Mouse (Mus musculus) gastrocnemius, adult 2 months (tissue): ENCODE results near the gene Rfx8. TPM values are rescaled to one million over a fixed set of nuclear protein-coding genes. Genes with fewer than 3 reads are reported as not detected.

ENCODE experiments used
- DNase-seq: peaks from one replicate; pipeline ENCODE4 v3.0.0; 2022
- H3K27ac ChIP-seq: fragments of 200-600 bp; 2 replicates; pipeline ENCODE4 v1.8.1; 2022; ENCODE audit warnings: mild to moderate bottlenecking
- H3K4me3 ChIP-seq: fragments of 200-600 bp; 2 replicates; pipeline ENCODE4 v1.8.1; 2022; ENCODE audit warnings: mild to moderate bottlenecking, moderate library complexity
- CTCF ChIP-seq: fragments of 200-600 bp; IDR thresholded peaks from 2 replicates; pipeline ENCODE4 v1.8.1; 2022; ENCODE audit warnings: antibody characterized with exemption, mild to moderate bottlenecking, moderate library complexity
- intact Hi-C: fragments of 180-260 bp; cut with DNase I; formaldehyde crosslinking; loops from one replicate; pipeline ENCODE4 v1.15.1; 2025
- total RNA-seq, 2 experiments: library from RNA; stranded (reverse); gene quantifications; 2 replicates each; pipeline ENCODE4 v1.2.3; 2021

The Rfx8 gene
- total RNA-seq, 2 experiments from 2014 or later: not detected

DNA sequence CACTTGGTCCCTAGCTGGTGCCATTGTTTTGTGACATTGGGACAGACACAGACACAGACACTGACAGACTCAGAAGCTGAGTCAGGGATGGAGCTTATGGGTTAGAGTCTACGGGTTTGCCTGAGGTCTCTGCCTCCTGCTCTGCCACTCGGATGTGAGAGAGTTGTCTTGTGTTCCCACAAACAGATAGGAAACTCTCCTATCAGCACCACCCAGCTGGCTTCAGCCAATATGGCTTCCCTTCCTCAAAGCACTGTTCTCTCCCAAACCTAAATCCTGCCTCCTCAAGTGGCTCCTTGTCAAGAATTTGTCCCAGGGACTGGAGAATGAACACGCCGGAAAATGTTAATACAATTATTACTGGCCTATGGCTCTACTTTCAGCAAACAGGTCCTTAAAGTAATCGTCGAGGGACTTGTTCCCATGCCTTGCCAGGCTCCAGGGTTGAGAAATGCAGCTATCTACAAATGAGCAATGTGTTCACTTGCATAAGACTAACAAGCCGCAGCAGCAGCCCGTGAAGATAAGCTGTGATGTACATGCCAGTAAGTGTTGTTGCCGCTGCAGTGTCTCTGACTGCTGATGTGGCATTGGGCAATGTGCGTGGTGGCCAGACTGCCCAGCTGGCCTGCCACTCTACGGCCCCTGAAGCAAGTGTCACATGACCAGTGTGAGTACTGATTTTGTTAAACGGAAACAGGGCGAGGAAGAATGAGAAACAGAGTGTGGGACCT is 33.6 kb upstream of the Rfx8 start:
- DNase-seq: peak; percentile 54
- no peak for TF ChIP-seq CTCF
- no peak overlapping the region for H3K4me3 ChIP-seq
- intact Hi-C loops: no loop called here
- H3K27ac ChIP-seq: peak overlapping the region; percentile 40; the same call in 1 of the 2 replicates

DNA sequence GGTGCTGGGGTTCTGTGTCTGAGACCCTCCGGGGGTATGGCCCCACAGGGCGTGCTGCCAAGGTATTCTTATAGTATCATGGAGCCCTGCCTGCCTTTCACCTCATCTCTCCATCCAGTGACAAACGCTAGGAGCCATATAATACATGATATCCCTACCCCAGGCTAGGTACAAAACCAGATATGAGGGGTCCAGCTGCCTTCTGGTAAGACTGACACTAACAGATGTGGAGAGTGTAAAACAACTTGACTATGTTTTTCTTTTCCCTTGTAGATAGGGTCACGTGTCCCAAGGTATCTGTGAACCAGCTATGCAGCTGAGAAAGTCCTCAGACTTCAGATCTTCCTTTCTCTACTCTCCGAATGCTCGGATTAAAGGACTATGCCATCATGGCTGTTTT is 30.7 kb upstream of the Rfx8 start:
- intact Hi-C loops: no loop called here
- peak; percentile 35 for DNase-seq
- TF ChIP-seq CTCF: no peak
- H3K4me3 ChIP-seq: no peak overlapping the region
- H3K27ac ChIP-seq: no peak overlapping the region

DNA sequence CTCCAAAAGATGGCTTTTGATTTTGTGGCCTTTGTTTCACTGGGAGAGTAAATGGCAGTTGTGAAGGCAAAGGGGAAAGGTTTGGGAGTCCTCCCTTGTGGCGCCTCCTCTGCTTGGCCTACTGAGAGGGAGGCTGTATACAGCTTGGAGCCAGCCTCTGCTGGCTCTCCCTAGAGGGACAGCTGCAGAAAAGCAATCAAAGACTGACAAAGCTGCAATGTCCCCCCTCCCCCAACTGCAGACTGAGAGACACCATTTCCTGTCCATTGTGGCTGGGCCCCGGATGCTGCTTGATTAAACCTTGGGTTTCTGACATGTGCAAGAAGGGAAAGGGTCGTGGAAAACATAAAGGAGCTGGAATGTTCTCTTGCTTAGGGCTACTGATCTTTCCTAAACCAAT is 28.9 kb upstream of the Rfx8 start:
- Histone ChIP-seq H3K4me3 (no peak overlapping the region), H3K27ac (no peak overlapping the region)
- intact Hi-C loops: no loop called here
- no peak for TF ChIP-seq CTCF
- no peak for DNase-seq

DNA sequence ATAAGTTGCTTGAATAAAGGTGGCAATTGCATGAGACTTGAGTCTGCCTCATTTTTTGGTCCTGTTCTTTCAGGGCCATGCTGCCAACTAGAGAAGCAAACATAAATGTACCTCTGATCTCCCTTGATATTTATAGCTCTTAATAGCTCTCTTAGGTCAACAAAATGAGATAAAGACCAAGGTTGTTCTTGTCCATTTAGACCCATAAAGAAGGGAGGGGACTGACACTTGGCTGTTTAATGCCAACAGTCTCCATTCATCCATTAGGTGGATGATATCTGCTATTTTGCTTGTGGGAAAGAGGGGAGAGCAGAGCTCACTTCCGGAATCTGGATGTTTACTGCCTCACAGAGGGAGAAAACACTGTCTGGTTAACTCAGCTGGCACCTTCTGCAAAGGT is 28.4 kb upstream of the Rfx8 start:
- intact Hi-C loops: no loop called here
- no peak for TF ChIP-seq CTCF
- Histone ChIP-seq H3K4me3 (no peak overlapping the region), H3K27ac (no peak overlapping the region)
- DNase-seq: no peak

DNA sequence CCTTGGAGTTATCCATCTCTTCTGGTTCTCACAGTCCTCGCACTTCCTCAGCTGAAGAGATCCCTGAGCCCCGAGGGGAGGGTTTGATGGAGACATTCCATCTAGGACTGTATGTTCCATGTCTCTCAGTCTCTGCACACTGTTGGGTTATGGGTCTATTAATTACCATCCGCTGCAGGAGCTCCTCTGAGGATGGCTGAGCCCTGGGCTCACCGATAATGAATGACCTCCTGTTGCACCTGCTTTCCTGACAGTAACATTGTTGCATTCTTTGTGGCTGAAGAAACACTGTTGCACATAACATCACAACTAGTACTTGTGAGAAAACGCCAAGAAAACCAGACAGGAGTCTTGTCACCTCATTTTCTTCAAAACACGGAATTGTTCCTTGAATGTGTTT is 27.9 kb upstream of the Rfx8 start:
- DNase-seq: no peak
- no peak overlapping the region for H3K27ac ChIP-seq

DNA sequence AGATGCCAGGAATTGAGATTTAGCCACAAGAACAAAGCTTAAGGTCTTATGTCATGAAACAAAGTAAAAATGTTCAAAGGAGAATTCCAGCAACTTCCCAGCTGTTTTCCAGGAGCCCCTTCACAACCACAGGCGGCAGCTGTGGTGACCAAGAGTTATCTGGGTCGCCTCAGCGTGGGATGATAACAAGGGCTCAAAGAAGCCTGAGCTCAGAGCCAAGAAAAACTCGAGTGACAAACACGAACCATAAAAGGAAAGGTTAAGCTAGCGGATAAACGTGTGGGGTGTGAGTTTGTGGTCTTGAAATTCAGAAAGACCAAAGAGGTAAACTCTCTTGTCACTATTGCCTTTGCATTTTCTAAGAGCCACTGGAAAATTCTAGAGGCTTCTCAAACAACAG is 25.7 kb upstream of the Rfx8 start:
- intact Hi-C loops: no loop called here
- no peak for DNase-seq
- Histone ChIP-seq H3K4me3 (no peak overlapping the region), H3K27ac (peak overlapping the region; percentile 1; the same call in 1 of the 2 replicates)
- TF ChIP-seq CTCF: no peak

More for the DNA sequence above, 27.9 kb upstream of the Rfx8 start:
- H3K4me3 ChIP-seq: no peak overlapping the region
- no peak for TF ChIP-seq CTCF
- intact Hi-C loops: no loop called here

DNA sequence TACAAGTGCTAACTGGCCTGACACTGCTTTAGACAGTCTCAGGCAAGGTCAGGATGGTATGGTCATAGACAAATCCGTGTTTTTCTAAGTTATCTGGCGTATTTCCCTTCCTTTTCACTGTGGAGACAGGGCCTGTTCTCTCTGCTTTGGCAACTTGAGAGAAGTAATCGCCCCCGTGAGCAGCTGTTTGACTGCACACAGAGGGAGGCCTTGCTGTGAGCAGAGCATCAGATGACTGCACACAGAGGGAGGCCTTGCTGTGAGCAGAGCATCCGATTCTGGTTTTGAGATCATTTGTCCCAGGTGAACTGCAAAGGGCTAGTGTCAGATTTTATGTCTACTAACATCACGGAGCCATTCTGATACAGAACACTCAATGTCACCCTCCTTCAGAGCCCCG is 20.2 kb upstream of the Rfx8 start:
- intact Hi-C loops: no loop called here
- TF ChIP-seq CTCF: no peak
- no peak for DNase-seq
- Histone ChIP-seq H3K27ac (no peak overlapping the region; the same call in 1 of the 2 replicates), H3K4me3 (no peak overlapping the region)

DNA sequence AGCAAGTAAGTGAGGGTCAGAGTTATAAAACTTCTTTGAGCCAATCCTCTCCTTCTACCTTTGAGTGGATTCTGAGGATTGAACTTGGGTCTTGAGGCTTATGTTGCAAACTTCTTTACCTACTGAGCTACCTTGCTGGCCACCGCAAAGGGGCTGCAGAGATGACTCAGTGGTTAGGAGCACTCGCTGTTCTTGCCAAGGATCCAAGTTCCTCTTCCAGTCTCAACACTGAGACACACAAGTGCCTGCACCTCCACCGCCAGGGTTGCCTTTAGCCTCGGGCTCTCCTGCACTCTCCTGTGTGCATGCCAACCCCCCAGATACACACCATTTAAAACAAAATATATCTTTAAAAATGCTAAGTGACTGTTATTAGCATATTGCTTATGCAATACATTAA is 19.2 kb upstream of the Rfx8 start:
- Histone ChIP-seq H3K4me3 (no peak overlapping the region), H3K27ac (no peak overlapping the region)
- intact Hi-C loops: no loop called here
- no peak for DNase-seq
- TF ChIP-seq CTCF: no peak

DNA sequence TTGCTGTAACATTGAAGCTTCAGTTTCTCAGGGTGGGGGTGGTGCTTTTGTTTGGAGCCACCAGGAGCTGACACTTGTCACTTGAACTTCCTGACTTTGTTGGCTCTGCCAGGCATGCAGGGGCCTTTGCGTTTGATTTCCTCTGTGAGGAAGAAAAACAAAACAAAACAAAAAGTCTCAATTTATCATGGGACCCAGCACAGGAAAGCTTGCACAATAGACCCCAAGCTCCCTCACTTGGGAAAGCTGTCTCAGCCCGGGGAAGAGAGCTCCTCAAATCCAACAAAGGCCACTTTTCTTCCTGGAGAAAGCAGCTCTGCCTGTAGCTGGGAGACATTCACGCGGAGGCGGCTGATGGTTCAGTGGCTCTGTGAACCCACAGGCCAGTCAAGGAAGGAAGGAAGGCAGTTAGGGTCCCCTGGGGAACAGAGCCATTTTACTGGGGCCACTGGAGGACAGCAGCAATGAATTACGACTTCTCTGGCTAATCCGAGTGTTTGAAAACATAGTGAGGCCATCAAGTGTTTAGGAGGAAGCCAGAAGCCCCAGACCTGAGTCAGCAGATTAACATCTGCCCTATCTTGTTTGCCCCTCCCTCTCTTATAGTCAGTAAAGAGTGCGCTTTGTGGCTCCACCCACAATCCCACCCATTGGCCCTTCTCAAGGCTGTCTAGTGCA is 15.3 kb upstream of the Rfx8 start:
- no peak for TF ChIP-seq CTCF
- intact Hi-C loops: no loop called here
- Histone ChIP-seq H3K27ac (peak overlapping the region; percentile 75), H3K4me3 (no peak overlapping the region; the same call in 1 of the 2 replicates)
- DNase-seq: peak; percentile 40

DNA sequence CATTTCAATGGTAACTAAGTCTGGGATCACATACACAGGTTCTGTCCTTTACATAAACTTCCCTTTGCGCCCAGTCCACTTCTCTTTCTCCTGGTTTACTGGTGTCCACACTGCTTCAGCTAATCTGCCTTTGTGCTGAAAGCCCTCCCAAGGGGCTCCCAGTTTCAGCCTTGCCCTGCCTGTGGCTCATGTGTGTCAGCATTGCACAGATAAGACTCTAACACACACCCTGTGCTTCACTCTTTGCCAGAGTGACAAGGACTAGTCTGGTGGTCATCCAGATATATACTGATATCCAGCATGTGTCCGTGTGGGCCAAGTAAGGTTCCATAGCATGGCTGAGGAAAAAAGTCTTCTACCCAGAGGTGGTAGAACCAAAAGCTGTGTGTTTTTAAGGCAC is 14.7 kb upstream of the Rfx8 start:
- no peak for TF ChIP-seq CTCF
- Histone ChIP-seq H3K27ac (peak overlapping the region; percentile 75), H3K4me3 (no peak overlapping the region)
- DNase-seq: no peak
- intact Hi-C loops: no loop called here

DNA sequence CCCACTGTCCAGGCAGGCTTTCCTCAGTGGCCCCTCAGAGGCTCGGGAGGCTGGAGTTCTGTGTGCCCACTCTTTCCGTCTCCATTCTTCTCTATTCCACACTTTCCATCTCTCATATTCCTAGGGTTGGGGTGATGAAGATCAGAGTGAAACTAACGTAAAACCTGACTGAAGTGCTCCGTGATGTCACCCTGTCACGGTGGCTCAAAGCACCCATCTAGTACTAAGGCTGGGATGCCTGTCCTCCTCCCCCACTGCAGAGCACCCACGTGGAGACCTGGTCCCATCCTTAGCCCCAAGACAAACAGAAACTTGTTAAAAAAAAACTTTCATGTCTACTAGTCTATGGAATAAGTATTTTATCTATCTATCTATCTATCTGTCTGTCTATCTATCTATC is 14.1 kb upstream of the Rfx8 start:
- intact Hi-C loops: no loop called here
- no peak for TF ChIP-seq CTCF
- Histone ChIP-seq H3K4me3 (no peak overlapping the region; the same call in 1 of the 2 replicates), H3K27ac (peak overlapping the region; percentile 57)
- DNase-seq: no peak

DNA sequence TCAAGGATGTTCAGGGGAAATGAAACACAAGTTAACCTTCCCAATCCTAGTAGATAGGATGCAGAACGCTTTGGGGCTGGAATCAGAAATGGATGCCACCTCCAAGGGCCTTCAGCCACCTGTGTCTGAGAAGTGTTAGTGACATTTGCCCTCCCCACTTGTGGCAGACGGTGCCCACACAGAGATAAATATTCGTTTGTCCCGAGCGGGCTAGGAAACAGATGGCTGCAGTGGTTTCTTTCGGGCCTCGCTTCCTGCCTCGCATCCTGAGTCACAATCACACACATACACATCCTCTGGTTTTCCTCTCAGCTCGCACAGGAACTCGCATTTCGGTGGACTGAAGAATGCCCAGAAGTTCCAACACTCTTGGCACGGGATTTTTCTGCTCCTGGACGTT is 13.5 kb upstream of the Rfx8 start:
- H3K4me3 ChIP-seq: no peak overlapping the region
- H3K27ac ChIP-seq: peak overlapping the region; percentile 57; the same call in 1 of the 2 replicates
- DNase-seq: no peak
- TF ChIP-seq CTCF: no peak
- intact Hi-C loops: no loop called here

DNA sequence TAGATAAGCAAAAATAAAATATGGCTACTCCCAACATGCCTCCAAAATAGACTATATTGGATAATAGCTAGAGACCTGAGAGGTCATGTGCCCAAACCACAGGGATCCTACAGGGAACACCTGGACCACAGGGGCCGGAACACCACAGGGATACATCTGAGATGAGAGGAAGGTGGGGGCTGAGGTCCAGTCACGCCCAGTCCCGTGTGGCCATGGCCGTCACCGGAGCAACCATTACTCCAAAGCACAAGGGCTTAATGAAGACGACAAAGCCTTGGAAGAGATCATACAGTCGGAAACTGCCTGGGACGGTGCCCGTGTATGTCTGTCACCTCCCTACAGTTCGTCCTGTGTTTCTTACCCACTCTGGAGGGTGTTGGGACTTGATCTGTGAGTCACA is 13.1 kb upstream of the Rfx8 start:
- no peak for TF ChIP-seq CTCF
- no peak for DNase-seq
- H3K27ac ChIP-seq: peak overlapping the region; percentile 57; the same call in 1 of the 2 replicates
- intact Hi-C loops: no loop called here
- H3K4me3 ChIP-seq: no peak overlapping the region

DNA sequence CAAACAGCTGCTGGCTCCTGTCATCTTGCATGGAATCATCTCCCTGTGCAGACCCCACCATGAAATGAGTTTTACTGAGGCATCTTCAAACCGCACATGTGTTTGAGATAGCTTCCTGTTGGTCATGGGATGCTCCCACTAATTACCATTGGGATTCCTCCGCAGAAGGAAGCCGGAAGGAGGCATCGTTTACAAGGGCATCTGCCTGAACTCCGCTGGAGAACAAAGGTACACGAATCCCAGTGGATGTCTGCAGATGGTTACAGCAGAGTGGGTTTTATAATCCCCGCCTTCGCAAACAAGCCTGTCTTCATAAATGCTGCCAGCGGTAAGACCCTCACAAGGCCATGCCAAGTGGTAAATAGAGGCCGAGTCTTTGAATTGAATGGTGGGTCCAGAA is 11.3 kb upstream of the Rfx8 start:
- Histone ChIP-seq H3K4me3 (no peak overlapping the region), H3K27ac (no peak overlapping the region)
- TF ChIP-seq CTCF: no peak
- DNase-seq: no peak
- intact Hi-C loops: no loop called here
